Mouse (Mus musculus): ENCODE measurements at regions not wholly inside any gene's neighbourhood (a gene's known extent, or its start where the extent isn't known, plus 50 kb on each side); places are given as distances from the start of the nearest gene placed in this dataset.

DNA sequence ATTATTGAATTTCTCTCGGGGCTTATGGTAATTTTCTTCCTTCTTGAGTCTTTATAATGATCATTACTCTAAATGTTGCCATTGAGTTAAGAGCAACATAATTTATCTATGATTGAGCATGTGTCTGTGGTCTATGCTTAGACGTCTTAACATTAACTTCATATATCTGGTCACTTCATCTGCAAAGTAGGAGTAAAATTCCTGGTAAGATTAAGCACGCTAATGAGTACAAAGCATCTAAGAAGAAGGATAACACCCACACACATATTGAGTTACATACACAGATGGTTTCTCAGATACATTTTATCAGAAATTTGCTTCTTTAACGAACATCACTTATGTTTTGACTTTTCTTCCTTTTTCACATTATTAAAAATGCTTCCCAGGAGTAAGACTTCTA, 267.3 kb upstream of the Lyplal1 start:
- no peak for ATAC-seq (replicated peaks; ENCODE audit: low FRiP score, low TSS enrichment, poor library complexity, severe bottlenecking)

DNA sequence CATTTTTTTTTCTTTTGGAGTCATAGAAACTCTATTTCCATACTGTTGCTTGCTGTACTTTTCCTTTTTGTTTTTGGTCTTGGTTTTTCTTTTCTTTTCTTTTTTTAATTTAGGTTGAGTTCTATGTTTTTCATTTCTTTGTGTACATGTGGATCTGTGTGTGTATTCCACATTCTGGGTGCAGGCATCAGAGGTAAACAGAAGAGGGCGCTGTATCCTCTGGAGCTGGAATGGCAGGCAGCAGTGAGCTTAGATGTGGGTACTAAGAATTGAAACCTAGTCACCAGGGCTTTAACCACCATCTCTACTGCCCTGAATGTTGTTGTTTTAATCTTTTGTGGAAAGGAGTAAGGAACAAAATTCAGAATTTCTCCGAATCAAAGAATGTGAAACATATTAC, 266.3 kb upstream of the Lyplal1 start:
- no peak for ATAC-seq (replicated peaks; ENCODE audit: low FRiP score, low TSS enrichment, poor library complexity, severe bottlenecking)

DNA sequence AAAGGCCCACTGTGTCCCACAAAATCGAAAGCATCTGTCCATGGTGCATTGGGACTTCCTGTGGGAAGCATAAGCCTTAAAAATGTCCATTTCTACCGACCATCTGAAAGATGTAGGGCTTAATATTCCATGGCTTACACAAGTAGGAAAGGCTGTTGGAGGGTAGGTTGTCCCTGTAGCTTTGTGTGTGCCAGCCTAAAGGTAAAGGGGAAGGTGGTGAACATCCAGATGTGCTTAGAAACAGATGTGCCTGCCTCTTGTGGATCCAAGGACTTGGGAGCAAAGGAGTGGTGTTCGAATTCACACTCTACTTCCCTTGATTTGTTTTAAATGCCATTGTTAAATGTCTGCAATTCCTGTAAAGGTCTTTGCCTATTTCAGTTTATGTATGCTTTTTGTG, 265.9 kb upstream of the Lyplal1 start:
- no peak for ATAC-seq (replicated peaks; ENCODE audit: low FRiP score, low TSS enrichment, poor library complexity, severe bottlenecking)

DNA sequence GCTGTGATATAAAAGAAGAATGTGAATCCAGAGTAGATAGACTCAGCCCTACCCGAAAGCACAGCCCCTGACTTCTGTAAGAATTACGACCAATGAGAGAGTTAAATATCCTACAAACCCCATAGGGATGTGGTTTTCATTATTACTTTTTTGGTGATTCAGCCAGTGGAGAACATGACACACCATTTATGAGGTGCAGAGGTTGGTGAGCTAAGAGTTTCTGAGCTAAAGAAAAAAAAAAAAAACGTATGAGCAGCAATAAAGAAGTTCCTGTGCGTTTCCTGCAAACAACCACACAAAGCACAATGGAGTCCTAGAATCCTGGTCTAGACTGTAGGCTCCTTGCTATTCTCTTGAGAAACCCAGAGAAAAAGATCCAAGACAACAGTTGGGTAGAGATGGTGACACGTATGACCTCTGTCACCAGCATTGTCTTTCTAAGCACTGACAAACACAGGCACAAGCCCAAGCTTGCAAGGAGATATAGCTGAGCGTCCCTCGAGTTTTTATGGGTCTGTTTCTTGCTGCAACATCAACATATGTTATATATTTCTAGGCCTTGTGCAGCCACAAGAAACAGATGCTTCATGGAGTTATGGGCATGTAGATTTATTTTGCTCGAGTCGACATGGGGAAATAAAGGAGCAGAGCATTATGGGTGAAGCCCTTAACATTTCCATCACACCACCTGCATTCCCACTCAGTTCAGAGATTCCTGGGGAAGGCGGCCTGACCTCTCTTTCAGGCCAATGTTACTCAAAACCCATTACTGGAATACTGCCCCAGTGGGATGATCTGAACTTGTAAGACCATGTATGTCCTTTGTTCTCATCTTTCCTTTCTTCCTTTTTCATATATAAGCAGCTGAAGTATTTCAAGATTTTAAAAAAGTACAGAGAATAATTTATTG, 263.1 kb upstream of the Lyplal1 start:
- ATAC-seq (replicated peaks; ENCODE audit: low FRiP score, low TSS enrichment, poor library complexity, severe bottlenecking): no peak

DNA sequence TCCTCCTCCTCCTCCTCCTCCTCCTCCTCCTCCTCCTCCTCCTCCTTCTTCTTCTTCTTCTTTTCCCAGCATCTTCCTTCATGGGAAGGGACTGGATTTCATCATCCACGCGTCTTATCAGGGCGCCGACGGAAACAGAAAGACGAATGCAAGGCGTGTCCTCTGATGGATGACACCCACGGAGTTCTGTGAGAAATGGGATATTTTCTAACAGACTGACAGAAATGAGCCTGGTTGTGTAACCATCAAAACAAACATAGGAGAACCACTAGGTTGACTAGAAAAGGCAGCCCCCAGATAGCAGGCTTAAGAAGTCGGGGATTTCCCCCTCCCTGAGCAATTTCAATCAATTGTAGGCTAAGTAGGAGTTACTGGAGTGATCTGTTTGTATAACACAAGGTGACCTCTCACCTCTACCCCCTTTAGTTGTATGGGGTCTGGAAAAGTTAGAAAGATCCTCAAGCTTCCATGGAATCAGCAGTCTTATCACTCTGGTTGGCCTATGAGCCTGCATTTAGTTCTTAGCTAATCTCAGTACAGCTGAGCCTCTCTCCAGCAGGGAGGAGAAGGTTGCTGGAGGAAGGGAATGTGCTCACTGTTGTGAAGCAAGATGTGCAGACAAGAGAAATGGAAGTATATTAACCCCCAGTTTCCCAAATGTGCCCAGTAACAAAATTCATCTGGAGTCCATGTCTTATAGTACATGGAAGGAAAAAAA, 260.0 kb upstream of the Lyplal1 start:
- no peak for ATAC-seq (replicated peaks; ENCODE audit: low FRiP score, low TSS enrichment, poor library complexity, severe bottlenecking)

DNA sequence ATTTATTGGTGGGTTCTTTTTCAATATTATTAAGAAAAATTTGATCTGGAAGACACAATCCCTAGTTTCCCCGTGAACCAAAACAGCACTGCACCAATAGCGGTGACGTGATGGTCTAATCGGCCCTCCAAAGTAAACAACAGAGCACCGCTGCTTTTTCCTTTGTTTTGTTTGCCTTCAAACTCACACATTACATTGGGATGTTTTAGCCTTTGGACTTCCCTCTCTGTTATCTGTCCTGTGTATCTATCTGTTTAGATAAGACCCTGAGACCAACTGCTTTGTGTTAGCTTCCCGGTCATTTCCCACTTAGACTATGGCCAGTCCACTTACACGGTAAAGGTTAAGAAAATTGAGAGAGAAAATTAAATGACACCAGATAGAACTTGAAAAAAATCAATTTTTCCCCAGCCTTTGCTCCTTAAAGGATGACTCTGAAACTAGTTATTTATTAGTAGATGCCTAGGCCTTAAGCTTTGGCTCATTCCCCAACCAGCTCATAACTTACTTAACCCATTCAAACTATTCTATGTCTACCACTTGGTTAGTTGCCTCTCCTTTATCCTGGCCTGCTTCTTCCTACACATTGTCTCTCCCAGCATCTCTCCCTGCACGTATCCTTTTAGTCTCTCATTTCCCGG, 257.0 kb upstream of the Lyplal1 start:
- no peak for ATAC-seq (replicated peaks; ENCODE audit: low FRiP score, low TSS enrichment, poor library complexity, severe bottlenecking)

DNA sequence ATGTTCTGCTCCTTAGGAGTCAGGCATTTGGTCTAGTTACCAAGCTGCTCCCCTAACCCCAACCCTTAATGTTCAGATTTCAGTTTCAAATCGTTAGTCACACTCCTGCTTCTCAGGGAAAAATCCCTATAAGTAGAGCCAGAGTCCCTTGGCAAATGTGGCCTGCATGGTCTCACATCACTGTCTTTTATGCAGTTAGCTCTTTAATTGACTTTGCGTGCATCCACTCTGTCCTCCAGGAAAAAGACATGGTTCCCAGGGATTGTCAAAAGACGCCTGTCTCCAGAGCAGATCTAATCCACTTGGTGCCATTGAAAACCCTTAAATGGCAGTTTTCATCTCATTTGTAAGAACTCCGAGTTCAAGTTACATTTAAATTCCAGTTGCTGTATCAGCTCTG, 256.3 kb upstream of the Lyplal1 start:
- no peak for ATAC-seq (replicated peaks; ENCODE audit: low FRiP score, low TSS enrichment, poor library complexity, severe bottlenecking)

DNA sequence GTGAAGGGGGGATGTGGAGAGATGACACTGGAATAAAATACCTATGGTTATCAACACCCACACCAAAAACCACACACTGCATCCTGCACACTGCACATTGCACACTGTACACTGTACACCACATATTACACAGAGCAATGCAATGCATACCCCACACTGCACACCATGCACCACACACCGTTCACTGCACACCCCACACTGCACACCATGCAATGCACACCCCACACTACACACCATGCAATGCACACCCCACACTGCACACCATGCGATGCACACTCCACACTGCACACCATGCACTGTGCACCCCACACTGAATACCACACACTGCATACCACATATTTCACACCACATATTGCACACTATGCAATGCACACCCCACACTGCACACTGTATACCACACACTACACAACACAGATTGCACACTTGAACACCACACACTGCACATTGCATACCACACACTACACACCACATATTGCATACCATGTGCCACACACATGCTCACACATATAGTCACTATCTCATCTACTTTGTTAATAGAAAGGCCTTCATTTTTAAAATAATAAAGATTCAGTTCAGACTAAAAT, 255.8 kb upstream of the Lyplal1 start:
- ATAC-seq (replicated peaks; ENCODE audit: low FRiP score, low TSS enrichment, poor library complexity, severe bottlenecking): no peak

DNA sequence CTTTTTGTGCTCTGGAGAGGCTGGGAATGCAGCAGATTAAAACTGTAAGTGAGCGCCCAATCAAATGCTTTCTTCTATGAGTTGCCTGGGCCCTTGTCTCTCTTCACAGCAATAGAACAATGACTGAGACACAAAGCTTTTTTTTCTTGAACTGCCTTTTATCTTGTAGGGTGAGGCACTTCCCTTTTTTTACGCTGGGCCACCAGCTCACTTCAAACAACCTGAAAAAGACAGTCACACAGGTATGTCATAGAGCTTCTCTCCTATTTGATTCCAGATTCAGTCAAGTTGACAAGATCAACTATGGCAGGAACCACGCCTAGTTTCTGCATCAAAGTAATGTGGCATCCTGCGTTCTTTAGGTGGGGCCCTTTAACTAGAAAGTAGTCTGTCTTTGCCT, 246.2 kb upstream of the Lyplal1 start:
- ATAC-seq (replicated peaks; ENCODE audit: low FRiP score, low TSS enrichment, poor library complexity, severe bottlenecking): no peak

DNA sequence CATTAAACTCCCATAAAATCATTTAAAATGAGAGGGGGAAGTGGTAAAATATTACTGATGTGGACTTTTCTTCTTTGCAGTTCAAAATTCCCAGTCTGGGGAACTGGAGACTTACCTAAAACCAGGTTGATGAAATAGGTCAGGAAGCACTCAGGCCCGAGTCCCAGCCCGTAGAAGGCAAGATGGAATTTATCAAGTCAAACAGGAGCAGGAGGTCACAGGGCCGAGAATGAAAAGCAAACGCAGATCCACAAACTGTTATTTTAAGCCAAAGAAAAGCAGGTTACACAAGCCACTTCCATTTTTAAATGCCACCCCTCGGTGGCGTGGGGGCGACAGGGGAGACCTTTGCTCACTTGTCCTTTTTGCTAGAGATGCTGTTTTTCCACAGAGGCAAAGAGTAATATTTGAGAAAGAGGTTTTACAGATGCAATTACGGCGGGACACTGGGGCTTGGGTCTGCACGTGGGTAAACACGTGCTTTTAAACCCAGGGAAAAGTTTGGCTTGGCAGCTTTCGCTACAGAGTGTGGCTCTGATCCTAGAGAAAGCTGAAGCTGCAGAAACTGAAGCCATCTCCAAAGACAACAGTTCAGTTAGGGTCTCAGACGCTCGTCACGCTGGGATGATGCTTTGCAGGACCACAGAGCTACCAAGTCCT, 241.0 kb upstream of the Lyplal1 start:
- ATAC-seq (replicated peaks; ENCODE audit: low FRiP score, low TSS enrichment, poor library complexity, severe bottlenecking): no peak

DNA sequence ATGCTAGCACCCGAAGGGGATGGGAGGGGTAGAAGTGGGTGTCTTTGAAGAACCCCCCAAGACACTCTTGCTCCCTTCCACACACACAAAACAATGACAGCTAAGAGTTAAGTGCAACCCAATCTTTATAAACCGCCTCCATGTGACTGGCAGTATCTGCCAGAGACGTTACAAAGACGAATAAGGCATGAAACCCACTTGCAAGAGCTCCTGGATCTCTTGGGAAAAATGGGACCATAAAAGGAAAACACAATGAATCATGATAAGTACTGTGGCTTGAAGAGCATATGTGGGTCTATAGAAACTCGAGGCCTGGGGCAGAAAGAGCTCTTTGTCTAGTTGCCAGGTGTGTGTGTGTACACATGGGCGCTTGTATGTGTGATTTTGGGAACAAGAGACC, 237.6 kb upstream of the Lyplal1 start:
- no peak for ATAC-seq (replicated peaks; ENCODE audit: low FRiP score, low TSS enrichment, poor library complexity, severe bottlenecking)

DNA sequence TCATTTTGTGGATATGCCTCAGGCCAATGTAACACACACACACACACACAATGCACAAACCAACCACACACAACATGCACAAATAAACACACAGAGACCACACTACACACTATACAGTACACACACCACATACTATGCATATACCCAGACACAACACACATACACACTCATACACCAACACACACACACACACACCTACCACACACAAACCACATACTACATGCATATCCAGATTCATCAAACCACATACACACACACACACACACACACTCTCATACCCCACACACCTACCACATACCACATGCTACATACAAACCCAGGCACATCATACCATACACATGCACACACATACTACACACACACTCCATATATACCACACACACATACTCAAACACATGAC, 237.0 kb upstream of the Lyplal1 start:
- no peak for ATAC-seq (replicated peaks; ENCODE audit: low FRiP score, low TSS enrichment, poor library complexity, severe bottlenecking)

DNA sequence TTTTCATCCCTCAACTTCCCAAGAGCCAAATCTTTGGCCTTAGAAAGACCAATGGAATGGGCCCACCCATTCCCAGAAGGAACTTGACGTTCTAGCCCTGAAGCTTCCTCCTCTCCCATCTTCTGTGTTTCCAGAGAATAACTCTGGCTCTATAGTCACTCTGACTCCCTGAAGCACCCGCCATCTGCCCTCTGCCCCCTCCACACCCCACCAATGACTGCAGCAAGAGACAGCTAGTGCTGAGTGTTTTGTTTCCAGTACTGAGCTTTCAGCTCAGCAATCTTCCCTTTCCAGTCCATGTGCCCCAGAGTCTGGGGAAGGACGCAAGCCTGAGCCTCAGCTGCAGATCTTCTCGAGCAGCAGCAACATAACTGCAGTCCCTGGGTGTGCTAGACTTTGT, 233.3 kb upstream of the Lyplal1 start:
- ATAC-seq (replicated peaks; ENCODE audit: low FRiP score, low TSS enrichment, poor library complexity, severe bottlenecking): no peak

DNA sequence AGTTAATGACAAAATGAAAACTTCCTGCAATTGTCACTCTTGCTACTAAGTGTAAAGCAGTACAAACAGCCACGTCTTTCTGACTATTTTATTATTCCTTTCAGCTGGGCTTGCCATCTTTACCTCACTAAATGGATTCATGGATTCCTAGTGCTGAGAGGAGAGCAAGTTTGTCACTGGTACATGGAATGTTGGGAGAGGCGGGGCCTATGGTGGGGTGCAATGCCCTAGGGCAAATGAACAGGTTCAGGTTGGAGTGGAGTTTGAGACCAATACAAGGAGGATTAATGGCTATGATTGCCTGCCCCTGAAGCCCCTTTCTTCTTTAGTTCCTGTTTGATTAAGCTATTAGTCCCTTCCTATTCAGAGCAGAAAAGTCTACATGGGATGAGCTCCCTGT, 232.9 kb upstream of the Lyplal1 start:
- ATAC-seq (replicated peaks; ENCODE audit: low FRiP score, low TSS enrichment, poor library complexity, severe bottlenecking): no peak

DNA sequence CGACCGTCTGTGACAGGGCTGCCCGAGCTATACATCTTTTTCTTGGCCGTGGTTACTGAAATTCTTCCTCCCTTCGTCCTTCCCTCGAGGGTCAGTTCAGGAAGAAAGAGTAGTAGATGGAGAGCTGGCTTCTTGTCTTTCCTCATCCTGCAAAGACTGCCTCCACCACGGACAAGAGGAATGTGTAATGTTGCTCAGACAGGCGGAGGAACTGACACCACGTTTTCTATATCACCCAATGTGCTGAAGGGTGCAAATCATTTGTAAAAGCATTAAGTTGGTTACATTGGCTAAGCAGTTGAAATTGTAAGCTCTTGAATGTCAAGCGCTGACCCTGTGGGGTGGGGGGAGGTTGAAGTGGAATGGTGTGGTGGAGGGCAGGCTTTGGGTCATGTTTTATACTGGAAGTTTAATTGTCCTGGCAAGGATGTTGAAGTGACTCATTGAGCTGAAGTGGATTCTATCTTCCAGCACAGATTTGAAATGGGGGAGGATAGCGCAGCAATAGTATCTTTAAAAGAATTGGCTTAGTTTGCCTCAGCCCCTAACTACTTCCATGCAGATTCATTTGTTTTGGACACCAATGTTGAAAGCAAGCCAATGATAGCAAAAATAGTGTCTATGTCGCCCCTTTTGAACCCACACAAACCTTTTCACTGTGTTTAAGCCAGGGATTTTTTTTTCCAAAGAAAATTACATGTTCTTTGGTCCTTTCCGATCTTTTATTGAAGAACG, 230.5 kb upstream of the Lyplal1 start:
- ATAC-seq (replicated peaks; ENCODE audit: low FRiP score, low TSS enrichment, poor library complexity, severe bottlenecking): no peak

DNA sequence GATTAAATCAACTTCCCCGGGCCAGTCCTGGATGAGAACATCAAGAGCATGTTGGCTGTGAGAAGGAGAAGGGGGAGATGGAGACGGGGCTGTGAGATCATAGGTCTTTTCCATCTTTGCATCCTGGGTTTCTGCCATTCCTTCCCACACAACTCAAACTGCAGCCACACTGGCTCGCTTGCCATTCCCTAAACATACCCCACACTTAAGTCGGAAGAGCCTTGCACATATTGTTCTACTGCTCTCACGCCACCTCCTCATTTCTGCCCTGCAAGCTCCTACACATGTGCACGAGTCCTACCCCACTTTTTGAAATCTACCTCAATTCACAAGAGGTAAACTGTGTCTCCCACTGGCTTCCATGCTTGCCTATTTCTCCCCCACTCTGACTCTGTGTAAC, 228.3 kb upstream of the Lyplal1 start:
- no peak for ATAC-seq (replicated peaks; ENCODE audit: low FRiP score, low TSS enrichment, poor library complexity, severe bottlenecking)

DNA sequence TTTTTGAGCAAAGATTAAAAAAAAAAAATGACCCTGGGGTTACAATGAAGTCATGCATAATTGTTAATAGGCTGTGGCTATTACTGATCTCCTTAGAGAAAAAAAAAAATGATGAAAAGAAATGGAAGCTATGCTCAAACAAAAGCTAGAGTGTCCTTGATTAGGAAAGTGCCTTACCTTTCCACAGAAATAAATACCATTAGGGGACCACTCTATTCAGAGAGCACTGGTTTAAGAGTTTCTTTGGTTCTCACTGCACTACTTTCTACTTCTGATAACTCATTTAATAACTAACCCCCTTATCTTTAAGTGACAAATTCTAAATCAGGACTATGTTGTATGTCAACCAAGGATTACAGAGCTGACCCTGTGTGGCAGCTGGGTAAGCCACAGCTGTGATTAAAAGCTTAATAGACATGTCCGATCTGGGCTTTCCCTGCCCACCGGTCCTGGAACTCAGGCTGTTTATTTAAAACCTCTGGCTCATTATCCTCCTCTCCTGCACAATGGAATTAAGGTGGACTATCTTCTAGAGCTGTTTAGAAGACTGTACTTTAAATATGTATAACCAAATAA, 225.9 kb upstream of the Lyplal1 start:
- no peak for ATAC-seq (replicated peaks; ENCODE audit: low FRiP score, low TSS enrichment, poor library complexity, severe bottlenecking)

DNA sequence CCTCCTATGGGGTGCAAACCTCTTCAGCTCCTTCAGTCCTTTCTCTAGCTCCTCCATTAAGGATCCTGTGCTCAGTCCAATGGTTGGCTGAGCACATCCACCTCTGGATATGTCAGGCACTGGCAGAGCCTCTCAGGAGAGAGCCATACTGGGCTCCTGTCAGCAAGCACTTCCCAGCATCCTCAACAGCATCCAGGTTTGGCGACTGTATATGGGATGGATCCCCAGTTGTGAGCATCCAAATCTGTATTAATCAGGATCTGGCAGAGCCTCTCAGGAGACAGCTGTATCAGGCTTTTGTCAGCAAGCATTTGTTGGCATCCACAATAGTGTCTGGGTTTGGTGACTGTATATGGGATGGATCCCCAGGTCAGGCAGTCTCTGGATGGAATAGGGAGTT, 225.3 kb upstream of the Lyplal1 start:
- no peak for ATAC-seq (replicated peaks; ENCODE audit: low FRiP score, low TSS enrichment, poor library complexity, severe bottlenecking)

DNA sequence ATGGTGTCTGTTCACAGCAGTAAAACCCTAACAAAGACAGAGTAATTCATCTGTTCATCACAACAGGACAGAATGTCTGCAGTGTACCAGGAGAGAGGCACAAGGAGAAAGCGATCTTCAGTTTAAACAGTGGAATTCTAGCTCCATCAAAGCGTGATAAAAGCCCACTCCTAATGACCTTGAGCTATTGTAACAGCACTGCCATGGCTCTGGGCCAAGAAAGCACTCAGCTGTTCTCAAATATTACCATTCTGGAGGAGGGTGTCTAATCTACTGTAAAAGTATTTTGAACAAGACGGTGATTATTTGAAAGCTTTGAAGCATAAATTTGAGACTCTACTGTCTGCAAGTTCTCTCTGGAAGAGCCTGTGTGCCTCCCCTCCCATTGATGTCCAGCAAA, 224.8 kb upstream of the Lyplal1 start:
- ATAC-seq (replicated peaks; ENCODE audit: low FRiP score, low TSS enrichment, poor library complexity, severe bottlenecking): no peak
